Mouse (Mus musculus) cortical plate, adult 2 months (tissue): ENCODE results near the gene Rps28.

Source experiments
- CTCF ChIP-seq: fragments of 200-500 bp; IDR thresholded peaks from 2 replicates; pipeline ENCODE4 v1.5.1; 2011; ENCODE audit warnings: mild to moderate bottlenecking, control low read depth, low read length; ENCODE audit not compliant: insufficient read depth; ENCODE audit errors: extremely low read depth
- POLR2A ChIP-seq: fragments of 200-500 bp; IDR thresholded peaks from 2 replicates; pipeline ENCODE4 v1.6.1; 2011; ENCODE audit warnings: mild to moderate bottlenecking, low read length, control low read depth; ENCODE audit not compliant: insufficient read depth; ENCODE audit errors: extremely low read depth

DNA sequence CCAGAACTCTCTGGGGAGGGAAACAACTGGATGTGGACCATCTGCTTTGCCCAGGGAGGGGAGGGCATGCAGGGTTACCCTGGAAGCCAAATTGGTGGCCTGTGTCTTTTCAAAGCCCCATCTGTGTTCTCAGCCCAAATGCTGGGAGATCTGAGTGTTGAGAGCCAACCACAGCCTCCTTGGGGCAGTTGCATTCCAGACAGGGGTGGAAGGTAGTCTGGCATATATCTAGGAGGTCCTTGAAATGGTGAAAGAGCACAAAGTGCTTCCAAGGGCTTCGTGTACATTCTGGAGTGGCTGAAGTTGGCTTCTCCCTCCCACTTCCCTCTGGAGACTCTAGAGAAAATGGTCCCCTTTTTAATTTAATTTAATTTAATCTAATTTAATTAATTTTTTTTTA lies 19.6 kb downstream of the Rps28 start:
- TF ChIP-seq CTCF (no peak), POLR2A (no peak)
